Mouse (Mus musculus) heart, postnatal 10 days (tissue): ENCODE measurements around the gene Gtf2ird1. TPM values are rescaled to one million over a fixed set of nuclear protein-coding genes. Genes with fewer than 3 reads are reported as not detected.

Source experiments
- DNase-seq, 2 experiments: peaks; one replicate each; pipeline ENCODE4 v3.0.0; 2021
- intact Hi-C: fragments of 180-260 bp; cut with DNase I; formaldehyde crosslinking; loops from one replicate; pipeline ENCODE4 v1.15.1; 2025
- total RNA-seq, 2 experiments: library from RNA; stranded (reverse); gene quantifications; 2 replicates each; pipeline ENCODE4 v1.2.3; 2021

Gtf2ird1 gene
- total RNA-seq, 2 experiments from 2014 or later: 43.3 to 45.5 TPM

DNA sequence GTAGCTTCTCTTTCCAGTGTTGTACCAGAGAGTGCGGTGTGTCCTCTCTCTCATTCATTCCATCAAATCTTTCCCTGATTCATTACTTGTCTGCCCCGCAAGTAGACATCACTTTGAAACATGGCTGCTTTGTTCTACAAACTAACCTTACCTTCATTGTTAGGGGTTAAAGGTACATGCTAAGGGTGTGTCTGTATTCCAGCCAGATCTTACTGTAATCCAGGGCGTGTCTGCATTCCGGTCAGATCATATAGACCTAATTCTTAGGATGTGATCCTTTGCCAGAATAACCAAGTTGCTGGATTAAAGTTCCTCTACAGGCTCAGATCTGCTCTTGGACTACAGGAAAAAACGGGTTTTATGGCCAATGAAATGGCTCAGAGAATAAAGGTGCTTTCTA is 36.8 kb downstream of the Gtf2ird1 start:
- intact Hi-C loops: no loop called here
- no peak for DNase-seq

DNA sequence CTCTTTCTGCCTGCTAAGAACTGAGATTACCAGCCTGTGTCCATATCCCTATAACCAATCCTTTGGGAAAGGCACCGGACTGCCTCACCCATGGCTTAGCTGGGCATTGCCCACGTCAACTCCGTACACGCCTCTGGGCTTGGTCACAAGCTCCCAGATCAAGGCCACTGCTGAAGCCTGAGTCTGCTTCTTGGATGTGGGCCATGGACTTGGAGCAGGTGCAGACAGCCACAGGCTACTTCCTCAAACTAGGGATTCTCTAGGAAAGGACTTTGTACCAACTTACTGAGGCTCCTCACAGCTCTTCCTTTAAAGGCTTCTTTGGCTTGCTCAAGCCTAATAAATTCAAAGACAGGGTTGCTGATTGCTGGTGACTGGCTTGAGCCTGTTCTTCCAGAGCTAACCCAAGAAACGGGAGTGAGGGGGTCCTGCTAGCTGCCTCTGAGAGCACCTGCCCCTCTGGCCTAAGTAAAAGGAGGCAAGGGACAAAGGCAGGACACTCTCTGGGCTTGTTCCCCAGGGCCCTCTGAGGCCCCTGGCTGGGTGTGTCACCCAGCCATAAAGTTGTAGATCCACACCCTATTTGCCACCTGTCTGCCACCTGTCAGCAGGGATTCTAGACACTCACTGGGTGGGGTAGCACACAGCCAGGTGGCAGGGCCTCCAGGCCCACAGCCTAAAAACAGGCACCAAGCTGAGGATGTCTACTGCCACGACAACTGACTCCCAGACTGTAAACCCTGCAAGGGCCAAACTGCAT is 38.0 kb downstream of the Gtf2ird1 start:
- intact Hi-C loops: no loop called here

DNA sequence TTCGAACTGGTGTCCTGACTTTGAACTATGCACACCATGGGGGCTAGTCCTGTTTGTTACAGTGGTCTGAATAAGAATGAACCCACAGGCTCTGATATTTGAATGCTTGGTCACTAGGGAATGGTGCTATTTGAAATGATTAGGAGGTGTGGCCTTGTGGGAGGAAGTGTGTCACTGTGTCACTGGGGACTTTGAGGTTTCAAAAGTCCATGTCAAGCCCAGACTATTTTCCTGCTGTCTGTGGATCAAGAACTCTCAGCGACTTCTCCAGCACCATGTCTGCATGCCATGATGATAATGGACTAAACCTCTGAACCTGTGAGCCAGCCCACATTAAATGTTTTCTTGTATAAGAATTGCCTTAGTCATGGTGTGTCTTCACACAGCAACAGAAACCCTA is 44.2 kb downstream of the Gtf2ird1 start:
- intact Hi-C loops: no loop called here
- DNase-seq: no peak

More for the DNA sequence above, 38.0 kb downstream of the Gtf2ird1 start:
- no peak for DNase-seq

DNA sequence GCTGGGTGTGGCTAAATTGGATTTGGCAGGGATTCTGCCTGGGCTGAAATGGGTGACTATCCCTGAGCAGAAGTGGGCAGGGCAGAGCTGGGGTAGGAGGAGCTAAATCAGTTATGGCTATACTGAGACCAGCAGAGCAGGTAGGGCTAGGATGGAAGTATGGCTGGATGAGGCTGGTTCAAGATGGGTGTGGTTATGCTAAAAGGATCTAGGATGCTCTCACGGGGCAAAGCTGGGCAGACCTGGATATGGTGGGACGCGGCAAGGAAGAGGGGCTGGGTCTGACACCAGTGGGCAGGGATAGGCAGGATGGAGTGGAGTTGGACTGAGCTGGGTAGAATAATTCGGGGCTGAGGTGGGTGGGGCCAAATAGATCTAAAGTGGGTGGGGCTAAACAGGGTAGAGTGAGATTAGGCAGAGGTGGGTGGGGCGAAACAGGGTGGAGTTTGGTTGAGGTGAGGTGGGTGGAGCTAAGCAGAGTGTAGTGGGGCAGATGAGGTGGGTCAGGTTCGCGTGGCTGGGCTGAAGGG is 46.1 kb downstream of the Gtf2ird1 start:
- intact Hi-C loops: no loop called here

DNA sequence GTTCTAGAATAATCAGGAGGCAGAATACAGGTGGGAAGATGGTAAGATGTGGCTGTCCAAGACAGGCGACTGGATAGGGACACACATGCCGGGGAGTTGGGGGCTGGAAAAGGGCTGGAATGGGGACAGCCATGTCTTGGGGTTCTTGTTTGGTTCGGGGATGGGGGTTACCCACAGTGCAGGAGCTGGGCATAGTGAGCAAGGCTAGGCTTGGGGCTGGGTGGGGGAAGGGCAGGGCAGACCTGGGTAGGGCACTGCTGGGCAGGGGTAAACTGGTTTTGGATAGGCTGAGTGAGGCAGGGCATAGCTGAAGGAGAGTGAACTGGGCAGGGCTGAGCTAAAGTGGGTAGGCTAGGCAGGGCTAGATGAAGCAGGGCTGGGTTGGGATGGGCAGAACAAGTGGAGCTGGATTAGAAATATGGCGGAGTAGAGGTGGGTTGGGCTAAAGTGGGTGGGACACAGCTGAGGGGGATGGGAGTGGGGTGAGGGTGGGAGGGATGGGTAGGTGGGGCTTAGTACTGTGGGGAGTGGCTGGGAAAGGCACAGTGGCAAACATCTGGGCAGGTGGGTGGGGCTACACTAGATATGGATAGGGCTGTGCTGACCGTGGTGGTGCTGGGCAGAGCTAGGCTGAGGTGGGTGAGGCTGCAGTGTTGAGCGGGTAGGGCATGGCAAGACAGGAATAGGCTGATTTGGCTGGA is 46.8 kb downstream of the Gtf2ird1 start:
- intact Hi-C loops: no loop called here
- no peak for DNase-seq

More for the DNA sequence above, 46.1 kb downstream of the Gtf2ird1 start:
- no peak for DNase-seq

GRCm38 (mm10) chr5:134408119-134408518 is 48.4 kb downstream of the Gtf2ird1 start:
- no peak for DNase-seq
- intact Hi-C loops: no loop called here

DNA sequence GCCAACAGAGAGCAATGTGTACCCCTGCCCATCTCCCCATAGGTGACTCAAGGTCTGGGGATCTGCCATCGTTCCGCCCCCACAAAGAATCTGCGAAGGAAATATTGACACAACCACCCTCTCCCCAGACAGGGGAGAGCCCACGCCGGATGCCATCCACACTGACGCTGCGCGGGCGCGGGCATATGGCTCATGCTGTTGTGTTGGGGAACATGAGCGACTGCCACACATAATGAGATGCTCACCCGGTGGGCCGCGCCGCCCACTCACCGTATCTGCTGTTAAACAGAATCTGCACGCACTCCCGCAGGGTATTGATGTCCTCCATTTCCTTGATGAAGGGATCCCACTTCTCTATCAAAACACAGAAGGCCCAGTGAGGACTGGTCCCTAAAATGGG is 54.7 kb downstream of the Gtf2ird1 start:
- intact Hi-C loops: no loop called here
- DNase-seq: no peak

DNA sequence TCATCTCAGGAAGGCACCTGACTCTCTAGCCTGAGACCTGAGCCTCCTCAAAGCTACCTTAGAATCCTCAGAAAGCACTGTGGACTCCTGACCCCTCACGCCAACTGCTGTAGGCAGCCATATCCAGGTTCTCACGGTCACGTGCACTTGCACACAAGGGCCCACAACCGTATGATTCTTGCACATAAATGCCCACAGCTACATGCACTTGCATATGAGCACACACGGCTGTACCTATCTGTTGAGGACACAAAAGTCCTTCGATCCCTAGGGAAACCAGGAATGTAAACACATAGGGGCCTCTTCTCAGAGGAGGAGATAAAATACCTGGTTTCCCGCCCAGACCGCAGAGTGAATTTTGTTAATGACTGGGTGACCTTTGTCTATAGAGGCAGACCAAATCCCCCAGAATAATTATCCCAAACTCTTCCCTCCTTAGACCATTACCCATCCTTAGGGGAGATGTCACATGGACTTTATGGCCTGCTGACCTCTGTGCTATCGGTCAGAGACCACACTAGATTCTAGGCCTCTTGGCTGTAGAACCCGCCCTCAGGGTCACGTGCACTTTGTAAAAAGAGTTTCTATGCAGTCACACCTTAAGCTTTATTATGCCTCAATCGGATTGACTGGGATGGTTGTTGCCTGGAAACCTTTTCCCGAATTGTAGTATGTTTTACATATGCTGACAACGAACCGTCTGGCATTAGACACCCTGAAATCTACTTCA is 58.9 kb downstream of the Gtf2ird1 start:
- DNase-seq: no peak
- intact Hi-C loops: no loop called here

DNA sequence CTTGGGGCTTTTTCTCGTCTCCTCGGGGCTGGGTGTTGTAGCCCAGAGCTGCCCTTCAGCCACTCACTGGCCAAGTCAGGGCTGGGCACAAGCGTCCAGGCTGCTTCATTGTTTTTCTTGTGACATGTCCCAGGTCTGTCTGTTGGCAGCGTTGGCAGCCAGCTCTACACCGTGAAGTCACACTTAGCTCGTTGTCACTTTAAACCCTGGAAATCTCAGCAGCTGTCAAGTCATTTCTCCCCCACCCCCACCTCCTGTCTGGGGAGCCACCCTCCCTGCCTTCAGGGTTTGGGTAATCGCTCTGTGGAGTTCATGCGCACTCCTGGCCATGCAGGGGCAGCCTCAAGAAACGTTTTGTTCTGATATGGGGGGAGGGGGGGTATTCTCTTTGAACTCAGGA is 60.0 kb downstream of the Gtf2ird1 start:
- intact Hi-C loops: no loop called here
- DNase-seq: peak; percentile 38 to 46

- DNase-seq: peak; percentile 70 to 73
- intact Hi-C loops: no loop called here
These were observed 61.9 kb downstream of the Gtf2ird1 start for GRCm38 (mm10) chr5:134394624-134395023.

- DNase-seq: peak; percentile 40 to 44
These were observed 62.9 kb downstream of the Gtf2ird1 start for GRCm38 (mm10) chr5:134393624-134394023.

DNA sequence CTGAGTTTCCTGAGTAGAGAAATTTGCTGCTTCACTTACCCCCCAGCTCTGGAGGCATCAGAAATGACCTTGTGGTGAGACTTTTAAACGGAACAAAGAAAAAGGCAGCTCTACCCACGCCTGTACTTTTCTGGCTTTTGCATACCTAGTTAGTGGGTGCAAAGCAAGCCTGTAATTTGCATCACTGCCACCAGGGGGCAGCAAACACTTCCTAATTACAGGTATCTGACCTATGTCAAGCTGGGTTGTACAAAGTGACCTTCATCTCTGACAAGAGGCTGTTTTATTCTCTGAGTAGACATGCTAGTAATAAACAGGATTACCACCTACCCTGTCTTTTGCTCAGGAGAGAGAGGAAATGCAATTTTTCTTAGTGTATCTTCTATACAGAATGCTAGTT is 71.4 kb downstream of the Gtf2ird1 start:
- peak; percentile 79 to 88 for DNase-seq
- intact Hi-C loops: loop anchor here (1.0 kb wide), 1 partner anchor 101 kb away; no protein-coding TSS in a partner anchor

More at GRCm38 (mm10) chr5:134393624-134394023, 62.9 kb downstream of the Gtf2ird1 start:
- intact Hi-C loops: no loop called here

- DNase-seq: no peak
- intact Hi-C loops: loop anchor here (10.0 kb wide), 1 partner anchor 330 kb away; no protein-coding TSS in a partner anchor
These were observed 81.3 kb downstream of the Gtf2ird1 start for GRCm38 (mm10) chr5:134375256-134375655.

- intact Hi-C loops: loop anchor here (1.0 to 10.0 kb wide), 2 partner anchors 112 to 330 kb away; no protein-coding TSS in a partner anchor
- peak; percentile 49 to 66 for DNase-seq
These were observed 82.0 kb downstream of the Gtf2ird1 start for GRCm38 (mm10) chr5:134374546-134374945.

DNA sequence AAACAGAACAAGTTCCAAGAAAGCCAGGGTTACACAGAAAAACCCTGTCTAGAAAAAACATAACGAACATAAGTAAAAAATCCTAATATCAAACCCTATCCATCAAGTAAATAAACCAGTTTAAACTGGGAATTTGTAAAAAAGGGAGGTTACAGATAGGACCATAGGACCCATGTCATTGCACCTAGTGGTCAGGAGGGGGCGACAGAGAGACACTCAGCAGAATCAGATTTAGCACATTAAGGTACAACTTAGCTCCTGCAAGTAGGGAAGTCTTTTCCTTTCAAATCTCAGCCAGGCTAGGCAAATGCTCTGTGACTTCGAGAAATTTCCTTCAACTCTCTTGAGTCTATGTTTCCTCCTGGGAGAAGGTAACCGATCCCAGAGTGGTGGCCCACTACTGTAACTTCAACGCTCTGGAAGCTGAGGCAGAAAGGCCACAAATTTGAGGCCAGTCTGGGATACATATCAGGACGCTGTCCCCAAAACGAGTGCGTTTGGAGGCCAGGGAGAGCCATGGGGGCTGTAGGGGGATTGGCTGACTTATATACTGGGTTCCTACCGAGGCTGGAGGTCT is 82.5 kb downstream of the Gtf2ird1 start:
- intact Hi-C loops: loop anchor here (1.0 to 10.0 kb wide), 2 partner anchors 112 to 331 kb away; no protein-coding TSS in a partner anchor
- peak; percentile 77 to 78 for DNase-seq

DNA sequence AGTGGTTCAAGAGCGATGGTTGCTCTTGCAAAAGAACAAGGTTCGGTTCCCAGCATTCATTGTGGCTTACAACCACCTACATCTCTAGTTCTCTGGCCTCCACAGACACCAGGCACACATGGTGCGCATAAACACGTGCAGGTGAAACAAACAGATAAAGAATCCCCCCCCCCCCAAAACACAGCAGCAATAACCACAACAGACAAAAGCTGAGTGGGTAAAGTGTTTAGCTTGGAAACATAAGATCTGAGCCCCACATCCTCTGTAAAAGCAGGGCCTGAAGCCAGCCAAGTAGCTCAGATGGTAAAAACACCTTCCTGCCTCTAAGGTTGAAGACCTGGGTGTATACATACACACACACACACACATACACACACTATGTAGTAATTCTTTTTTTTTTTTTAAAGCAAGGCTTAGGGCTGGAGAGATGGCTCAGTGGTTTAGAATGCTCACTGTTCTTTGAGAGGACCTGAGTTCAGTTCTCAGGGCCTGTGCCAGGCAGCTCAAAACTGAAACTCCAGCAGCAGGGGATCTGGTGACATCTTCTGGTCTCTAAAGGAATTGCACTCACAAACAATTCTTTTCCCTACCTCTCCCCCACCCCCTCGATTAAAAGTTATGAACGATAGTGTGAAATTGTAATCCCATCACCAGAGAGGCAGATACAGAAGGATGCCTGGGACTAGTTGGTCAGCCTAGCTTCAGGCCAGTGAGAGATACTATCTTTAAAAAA is 83.4 kb downstream of the Gtf2ird1 start:
- intact Hi-C loops: loop anchor here (10.0 kb wide), 1 partner anchor 332 kb away; no protein-coding TSS in a partner anchor
- DNase-seq: no peak

DNA sequence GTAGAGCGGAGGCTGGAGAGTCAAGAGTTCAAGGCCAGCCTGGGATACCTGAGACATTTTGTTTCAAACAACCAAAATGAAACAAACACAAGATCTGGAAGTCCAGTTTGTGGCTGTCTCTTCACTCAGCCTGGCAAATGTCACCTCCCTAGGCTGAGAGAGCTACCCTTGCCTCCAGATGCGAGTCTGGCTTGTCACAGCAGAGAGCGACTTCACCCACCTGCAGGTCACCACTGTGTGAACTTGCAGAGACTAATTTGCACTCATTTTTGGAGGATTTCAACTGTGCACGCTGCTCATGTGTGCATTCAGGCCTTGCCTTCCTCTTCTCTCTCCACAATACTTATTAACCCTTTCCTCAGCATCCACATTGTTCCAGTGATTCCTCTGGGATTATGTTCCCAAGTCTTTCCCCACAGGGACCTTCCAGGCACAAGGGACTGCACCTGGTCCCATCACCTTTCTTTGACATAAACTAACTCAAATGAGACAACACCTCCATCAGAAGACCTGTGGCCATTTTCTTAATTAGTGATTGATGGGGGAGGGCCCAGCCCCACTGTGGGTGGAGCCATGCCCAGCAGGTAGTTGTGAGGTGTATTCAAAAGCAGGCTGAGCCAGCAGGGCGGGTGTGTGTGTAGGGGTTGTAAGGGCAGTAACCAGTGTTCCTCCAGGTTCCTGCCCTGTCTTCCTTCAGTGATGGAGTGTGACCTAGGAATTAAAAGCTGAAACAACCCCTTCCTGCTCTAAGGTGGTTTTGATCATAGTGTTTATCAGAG is 84.8 kb downstream of the Gtf2ird1 start:
- no peak for DNase-seq
- intact Hi-C loops: loop anchor here (10.0 kb wide), 1 partner anchor 333 kb away; no protein-coding TSS in a partner anchor

DNA sequence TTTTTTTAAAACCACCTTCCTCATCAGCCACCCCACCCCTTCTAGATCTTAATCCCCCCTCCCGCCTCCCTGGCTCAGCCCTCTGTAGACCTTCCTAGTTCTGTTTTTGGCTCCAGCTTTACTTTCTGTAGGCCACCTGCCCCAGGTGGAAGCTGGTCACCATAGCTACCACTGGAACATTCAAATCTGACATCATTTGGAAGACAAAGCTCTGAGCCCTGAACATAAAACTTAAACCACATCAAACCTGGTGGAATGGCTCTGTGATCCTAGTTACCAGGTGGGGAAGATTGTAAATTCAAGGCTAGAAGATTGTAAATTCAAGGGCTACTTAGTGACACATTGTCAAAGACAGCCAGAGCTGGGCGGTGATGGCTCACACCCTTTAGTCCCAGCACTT is 85.7 kb downstream of the Gtf2ird1 start:
- no peak for DNase-seq
- intact Hi-C loops: loop anchor here (10.0 kb wide), 1 partner anchor 334 kb away; no protein-coding TSS in a partner anchor

GRCm38 (mm10) chr5:134359101-134359500 is 97.4 kb downstream of the Gtf2ird1 start:
- DNase-seq: no peak
- intact Hi-C loops: no loop called here
